Mouse (Mus musculus): ENCODE measurements around the gene Dpp6.

DNA sequence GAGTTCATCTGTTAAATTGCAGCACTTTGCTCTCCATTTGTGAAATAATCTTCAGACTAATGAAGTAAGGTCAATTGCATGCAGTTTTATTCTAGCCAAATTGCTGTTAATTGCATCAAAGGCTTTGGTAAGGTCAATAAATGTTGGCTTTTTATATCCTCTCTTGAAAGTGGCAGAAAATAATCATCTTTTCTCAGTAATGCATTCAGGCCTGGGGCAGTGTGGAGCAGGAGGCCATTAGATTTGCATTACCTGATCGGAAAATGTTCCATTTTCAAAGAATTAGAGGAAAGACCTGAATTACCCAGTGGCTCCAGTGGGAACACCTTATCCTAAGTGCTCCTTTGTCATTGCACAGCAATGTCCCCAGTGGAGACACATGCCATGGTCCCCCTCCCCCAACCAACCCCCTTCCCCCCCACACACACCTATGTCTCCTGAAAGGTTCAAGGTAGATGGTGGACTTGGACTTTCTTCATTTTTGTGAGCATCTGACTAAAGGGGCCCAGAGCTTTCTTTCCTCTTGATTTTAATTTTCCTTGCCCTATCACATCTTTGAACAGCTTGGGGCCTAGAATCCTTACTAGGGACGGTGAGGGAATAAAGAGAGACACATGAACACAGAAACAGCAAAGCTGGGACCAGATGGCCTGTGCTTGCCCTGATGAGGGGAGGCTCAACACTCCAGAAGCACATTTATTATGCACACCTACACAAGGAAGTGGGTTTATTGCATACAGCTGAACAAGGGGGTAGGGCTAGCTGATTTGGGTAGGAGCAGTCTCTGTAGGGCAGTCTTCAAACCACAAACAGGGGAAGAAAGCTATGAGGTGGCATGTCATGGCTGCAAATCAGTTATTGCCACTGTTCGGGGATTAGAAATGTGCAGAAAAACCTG, 506.1 kb downstream of the Dpp6 start:
- TF ChIP-seq CTCF (IDR thresholded peaks at IDR 0.05; ENCODE audit: control insufficient read depth, insufficient read depth, insufficient read length) (no peak), USF1 (IDR thresholded peaks at IDR 0.05; ENCODE audit: low read depth) (no peak)

Measured in C2C12 (cell line).